Mouse (Mus musculus): ENCODE measurements around the gene Sptlc2.

Gene Sptlc2

DNA sequence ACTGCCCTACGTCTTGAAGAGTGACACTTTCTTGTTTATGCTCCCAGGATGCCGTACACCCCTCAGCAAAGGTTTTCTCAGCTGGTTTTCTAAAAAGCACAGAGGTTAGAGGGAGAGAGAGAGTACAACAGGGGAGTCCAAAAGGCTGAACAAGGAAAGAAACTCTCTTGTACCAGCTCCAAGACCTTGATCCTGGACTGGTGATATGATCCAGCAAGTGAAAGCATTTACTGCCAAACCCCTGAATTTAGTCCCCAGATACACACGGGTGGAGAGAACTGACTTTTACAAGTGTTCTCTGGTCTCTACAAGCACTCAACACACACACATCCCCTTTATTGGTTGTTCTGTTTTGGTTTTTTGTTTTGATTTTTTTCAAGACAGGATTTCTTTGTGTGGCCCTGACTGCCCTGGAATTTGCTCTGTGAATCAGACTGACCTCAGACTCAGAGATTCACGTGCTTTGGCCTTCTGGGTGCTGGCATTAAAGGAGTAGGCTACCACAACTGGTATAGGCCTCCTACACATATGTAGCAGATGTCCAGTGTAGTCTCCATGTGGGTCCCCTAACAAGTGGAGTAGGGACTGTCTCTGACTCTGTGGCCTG lies 9.8 kb upstream of the Sptlc2 start:
- in situ Hi-C loops (cut with MboI, MseI): no loop called here

DNA sequence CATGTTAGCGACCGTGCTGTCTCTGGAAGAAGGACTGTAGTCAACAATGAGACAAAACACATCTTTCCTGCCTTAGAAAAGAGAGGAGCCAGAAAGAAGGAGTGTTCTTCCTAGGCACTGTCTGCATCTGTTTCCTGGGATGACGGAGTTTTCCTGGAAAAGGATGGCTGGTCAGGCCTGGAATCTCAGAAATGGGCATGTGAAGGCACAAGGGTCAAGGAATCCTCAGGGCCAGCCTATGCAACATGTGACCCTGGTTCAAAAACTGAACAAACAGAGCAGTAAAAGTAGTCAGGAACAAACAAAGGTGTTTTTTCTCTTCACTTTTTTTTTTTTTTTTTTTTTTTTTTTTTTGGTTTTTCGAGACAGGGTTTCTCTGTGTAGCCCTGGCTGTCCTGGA lies 9.0 kb upstream of the Sptlc2 start:
- in situ Hi-C loops (cut with MboI, MseI): no loop called here

- in situ Hi-C loops (cut with MboI, MseI): no loop called here
Measured at GRCm38 (mm10) chr12:87394316-87394715, 6.2 kb upstream of the Sptlc2 start.

- in situ Hi-C loops (cut with MboI, MseI): no loop called here
Measured at GRCm38 (mm10) chr12:87393447-87394145, 5.4 kb upstream of the Sptlc2 start.

- in situ Hi-C loops (cut with MboI, MseI): no loop called here
Measured at GRCm38 (mm10) chr12:87391355-87391754, 3.2 kb upstream of the Sptlc2 start.

DNA sequence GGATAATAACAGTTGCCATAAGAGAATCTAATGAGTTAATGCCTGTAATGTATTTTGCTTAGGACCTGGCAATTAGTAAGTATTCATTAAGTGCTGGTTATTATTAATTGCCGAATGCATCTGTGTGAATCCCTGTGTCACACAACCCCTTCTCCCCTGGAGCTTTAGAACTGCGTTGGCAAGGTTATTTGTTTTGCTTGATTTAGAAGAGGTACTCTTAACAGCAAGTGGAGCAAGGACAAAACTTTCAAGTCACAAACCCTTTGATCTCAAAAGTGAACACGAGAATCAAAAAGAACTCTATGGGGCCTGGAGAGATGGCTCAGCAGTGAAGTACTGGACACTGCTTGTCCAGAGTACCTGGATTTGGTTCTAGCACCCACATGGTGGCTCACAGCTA lies 1.1 kb upstream of the Sptlc2 start:
- in situ Hi-C loops (cut with MboI, MseI): no loop called here

GRCm38 (mm10) chr12:87387171-87388121 lies 709 bp downstream of the Sptlc2 start:
- in situ Hi-C loops (cut with MboI, MseI): no loop called here

GRCm38 (mm10) chr12:87385051-87385450 lies 3.1 kb downstream of the Sptlc2 start:
- in situ Hi-C loops (cut with MboI, MseI): no loop called here

DNA sequence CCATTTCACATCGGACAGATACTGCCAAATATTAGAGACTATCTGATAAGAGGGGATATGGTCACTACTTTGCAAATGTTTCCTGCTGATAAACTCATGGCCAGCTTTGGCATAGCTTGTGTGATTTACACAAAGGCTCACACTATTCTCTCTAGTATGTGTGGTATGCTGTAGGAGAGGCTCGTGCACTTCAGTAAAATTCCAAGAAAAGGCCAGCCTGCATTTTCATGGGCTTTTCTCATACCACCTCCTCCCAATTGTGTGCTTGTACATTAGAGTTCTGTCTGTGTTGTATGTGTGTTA lies 6.8 kb downstream of the Sptlc2 start:
- in situ Hi-C loops (cut with MboI, MseI): loop anchor here in 1 of 2 experiments (5.0 kb wide), 1 partner anchor 114 kb away; the partner anchor contains the start of genes Ahsa1 and Vipas39

DNA sequence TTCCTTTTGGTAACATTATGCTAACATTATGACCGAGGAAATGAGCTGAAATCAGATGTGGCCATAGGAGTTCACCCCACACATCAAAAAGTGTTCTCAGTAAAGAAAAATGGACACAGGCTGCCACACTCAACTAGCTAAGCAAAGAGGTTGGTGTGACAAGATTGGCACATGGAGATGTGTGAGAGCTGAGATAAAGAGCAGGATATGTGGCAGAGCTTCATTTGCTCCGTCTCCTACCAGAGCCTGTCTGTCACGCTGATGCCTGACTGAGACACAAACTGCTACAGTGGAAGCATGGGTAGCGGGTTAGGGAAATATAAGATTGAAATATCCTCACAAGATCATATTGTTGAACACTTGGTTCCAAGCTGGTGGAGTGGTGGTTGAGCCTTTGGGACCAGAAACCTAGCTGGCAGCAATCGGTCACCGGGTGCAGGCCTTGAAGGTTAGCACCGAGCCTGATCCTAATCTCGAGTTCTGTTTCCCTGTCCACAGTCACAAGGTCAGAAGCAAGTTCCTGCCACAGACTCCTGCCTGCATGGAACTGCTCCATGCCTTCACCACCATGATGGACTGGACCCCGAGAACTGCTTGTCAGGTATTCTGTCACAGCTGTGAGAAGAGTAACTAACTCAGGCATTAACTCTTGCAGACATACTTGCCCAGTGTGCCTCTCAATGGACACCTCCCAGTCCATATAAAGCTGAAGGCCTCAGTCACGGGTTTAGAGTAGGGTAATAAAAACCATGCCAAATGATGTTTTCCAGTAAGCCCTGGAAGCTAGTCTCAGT lies 7.4 kb downstream of the Sptlc2 start:
- in situ Hi-C loops (cut with MboI, MseI): loop anchor here in 1 of 2 experiments (5.0 kb wide), 1 partner anchor 113 kb away; the partner anchor contains the start of genes Ahsa1 and Vipas39

- in situ Hi-C loops (cut with MboI, MseI): no loop called here
Measured at GRCm38 (mm10) chr12:87379496-87379895, 8.7 kb downstream of the Sptlc2 start.

GRCm38 (mm10) chr12:87374159-87374558 lies 14.0 kb downstream of the Sptlc2 start:
- in situ Hi-C loops (cut with MboI, MseI): no loop called here

GRCm38 (mm10) chr12:87369319-87369718 lies 18.8 kb downstream of the Sptlc2 start:
- in situ Hi-C loops (cut with MboI, MseI): no loop called here

- in situ Hi-C loops (cut with MboI, MseI): no loop called here
Measured at GRCm38 (mm10) chr12:87368092-87368491, 20.1 kb downstream of the Sptlc2 start.

DNA sequence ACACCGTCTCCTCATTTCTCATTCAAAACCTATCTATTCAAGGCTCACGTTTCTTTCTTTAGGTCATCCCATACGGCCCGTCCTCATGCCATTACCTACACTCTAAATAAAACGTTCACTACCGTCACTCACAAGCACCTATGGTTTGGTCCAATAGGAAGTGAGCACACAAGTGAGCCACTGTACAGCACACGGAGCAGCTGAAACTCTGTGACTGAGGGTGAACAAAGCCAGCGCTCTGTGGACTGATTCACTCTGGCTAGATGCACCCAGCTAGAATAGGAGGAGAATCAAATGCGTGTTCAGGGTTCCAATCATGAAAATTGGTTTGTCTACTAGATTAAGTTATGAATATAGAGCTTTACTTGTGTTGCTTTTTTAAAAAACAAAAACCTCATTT lies 22.5 kb downstream of the Sptlc2 start:
- in situ Hi-C loops (cut with MboI, MseI): no loop called here

DNA sequence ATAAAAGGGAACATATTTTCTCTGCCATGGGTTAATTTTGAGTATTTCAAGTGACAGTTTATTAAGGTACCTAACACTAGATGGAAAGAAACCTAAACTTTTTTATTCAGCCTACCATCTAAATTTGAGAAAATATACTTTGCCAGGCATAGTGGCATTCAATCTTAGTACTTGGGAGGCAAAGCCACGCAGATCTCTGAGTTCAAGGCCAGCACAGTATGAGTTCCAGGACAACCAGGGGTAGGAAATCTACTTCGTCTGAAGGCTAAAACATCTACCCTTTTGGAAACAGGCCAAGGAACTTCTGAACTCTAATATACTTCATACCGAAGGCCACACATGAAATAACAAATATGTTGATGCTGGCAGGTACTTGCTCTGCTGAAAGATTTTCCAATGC lies 26.0 kb downstream of the Sptlc2 start:
- in situ Hi-C loops (cut with MboI, MseI): no loop called here

GRCm38 (mm10) chr12:87348029-87348428 lies 40.1 kb downstream of the Sptlc2 start:
- in situ Hi-C loops (cut with MboI, MseI): no loop called here

GRCm38 (mm10) chr12:87347511-87347910 lies 40.6 kb downstream of the Sptlc2 start:
- in situ Hi-C loops (cut with MboI, MseI): no loop called here

GRCm38 (mm10) chr12:87343084-87343605 lies 45.0 kb downstream of the Sptlc2 start:
- in situ Hi-C loops (cut with MboI, MseI): no loop called here

DNA sequence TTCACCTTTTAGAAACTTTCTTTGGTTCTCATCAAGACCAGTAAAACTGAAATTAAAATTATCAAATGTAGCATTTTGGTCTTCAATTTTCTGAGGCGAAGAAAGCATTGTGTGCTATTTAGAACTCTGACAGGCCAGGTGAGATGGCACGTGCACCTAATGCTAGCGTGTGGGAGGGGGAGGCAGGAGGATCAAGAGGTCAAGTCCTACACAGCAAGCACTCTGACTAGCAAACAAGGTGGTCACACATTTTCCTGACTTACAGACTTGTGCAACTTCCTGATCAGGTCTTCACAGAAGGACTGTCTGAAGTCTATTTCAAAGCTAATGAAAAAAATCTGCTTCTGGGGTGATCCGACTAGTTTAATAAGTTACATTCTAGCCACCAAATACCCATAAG lies 50.1 kb downstream of the Sptlc2 start:
- in situ Hi-C loops (cut with MboI, MseI): no loop called here

DNA sequence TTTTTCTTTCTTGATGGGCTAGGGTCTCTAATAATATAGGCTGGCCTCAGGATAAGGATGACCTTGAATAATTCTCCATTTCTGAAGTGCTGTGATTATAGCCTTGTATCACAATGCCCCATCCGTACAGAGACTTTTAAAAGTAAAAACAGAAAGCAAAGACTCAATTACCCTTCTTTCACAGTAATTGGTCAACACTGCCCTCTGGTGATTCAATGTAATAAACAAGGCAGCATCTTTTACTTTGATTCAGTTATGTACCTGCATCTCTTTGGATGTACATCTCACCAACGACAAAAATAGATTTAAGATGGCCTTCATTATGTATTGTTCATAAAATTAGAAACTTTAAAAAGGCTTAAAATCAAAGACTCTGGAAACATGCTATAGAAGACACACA lies 53.3 kb downstream of the Sptlc2 start:
- in situ Hi-C loops (cut with MboI, MseI): no loop called here

All from T-helper 17 cell (primary cell).